Mouse (Mus musculus): ENCODE measurements around the gene Gramd1c. TPM values are rescaled to one million over a fixed set of nuclear protein-coding genes. Genes with fewer than 3 reads are reported as not detected.

Gene Gramd1c
- total and polyA plus RNA-seq, 3 experiments = 1.5 to 3.9 (median 3.5) TPM

GRCm38 (mm10) chr16:43933041-43933440 is 130.1 kb downstream of the Gramd1c start:
- no peak for TF ChIP-seq MYC (IDR thresholded peaks at IDR 0.05; ENCODE audit: low read depth, low read length)
- TF ChIP-seq POLR2AphosphoS2 (IDR thresholded peaks at IDR 0.05; ENCODE audit: low read depth, low read length) = no peak
- no peak for TF ChIP-seq CTCF (conservative IDR thresholded peaks at IDR 0.05 in 1 of 2, IDR thresholded peaks at IDR 0.05 in 1 of 2; ENCODE audit: low read depth in 2 of 2, low read length in 2 of 2)
- no peak for TF ChIP-seq JUND (conservative IDR thresholded peaks at IDR 0.05; ENCODE audit: low read depth, low read length)
- TF ChIP-seq NELFE (IDR thresholded peaks at IDR 0.05; ENCODE audit: low read depth, low read length) = no peak
- no peak for TF ChIP-seq ETS1 (conservative IDR thresholded peaks at IDR 0.05; ENCODE audit: low read depth, low read length)
- TF ChIP-seq HCFC1 (IDR thresholded peaks at IDR 0.05; ENCODE audit: low read depth, low read length) = no peak
- TF ChIP-seq RCOR1 (conservative IDR thresholded peaks at IDR 0.05; ENCODE audit: low read depth, low read length) = no peak
- TF ChIP-seq MEF2A (IDR thresholded peaks at IDR 0.05; ENCODE audit: borderline replicate concordance, low read depth, low read length) = no peak
- no peak for TF ChIP-seq ZNF384 (IDR thresholded peaks at IDR 0.05; ENCODE audit: low read depth, low read length)
- TF ChIP-seq ZC3H11A (IDR thresholded peaks at IDR 0.05; ENCODE audit: low read depth, low read length) = no peak
- TF ChIP-seq BHLHE40 (IDR thresholded peaks at IDR 0.05; ENCODE audit: low read depth, low read length) = no peak
- no peak for TF ChIP-seq EP300 (IDR thresholded peaks at IDR 0.05; ENCODE audit: low read length)
- TF ChIP-seq PAX5 (IDR thresholded peaks at IDR 0.05; ENCODE audit: low read length) = no peak
- TF ChIP-seq USF1 (IDR thresholded peaks at IDR 0.05; ENCODE audit: low read depth, low read length) = no peak
- TF ChIP-seq MAX (IDR thresholded peaks at IDR 0.05; ENCODE audit: low read length) = no peak
- no peak for TF ChIP-seq MAZ (IDR thresholded peaks at IDR 0.05; ENCODE audit: low read depth, low read length)
- no peak for TF ChIP-seq JUN (IDR thresholded peaks at IDR 0.05; ENCODE audit: insufficient read depth, low read depth, low read length)
- no peak for TF ChIP-seq UBTF (IDR thresholded peaks at IDR 0.05; ENCODE audit: low read depth, low read length)
- TF ChIP-seq CHD2 (IDR thresholded peaks at IDR 0.05; ENCODE audit: low read length) = no peak
- in situ Hi-C loops (cut with MboI; ENCODE audit: low pct_ligation_motif_present, low pct_unique_long_range_greater_than_20kb, low sequenced_read_pairs) = no loop called here
- Histone ChIP-seq H3K27ac (ENCODE audit: insufficient read depth, low read depth) (no peak overlapping the region), H3K4me3 (replicated peaks in 1 of 3; ENCODE audit: low read depth in 2 of 3, low read length in 2 of 3, poor library complexity in 1 of 3) (no peak overlapping the region), H3K4me1 (ENCODE audit: control insufficient read depth in 1 of 2, insufficient read depth in 2 of 2) (no peaks in the 10 kb centered on the region), H3K4me2 (ENCODE audit: insufficient read depth, low read depth, poor library complexity, severe bottlenecking) (no peak overlapping the region), H3K36me3 (replicated peaks in 1 of 2; ENCODE audit: control insufficient read depth in 1 of 2, insufficient read depth in 1 of 2, low read length in 1 of 2) (peaks cover 0 to 39% of the 10 kb centered on the region in 2 experiments), H3K27me3 (replicated peaks) (no peaks in the 10 kb centered on the region), H3K9me3 (replicated peaks; ENCODE audit: low read length) (no peaks in the 10 kb centered on the region), H3K79me2 (replicated peaks; ENCODE audit: control insufficient read depth, extremely low read depth, insufficient read depth, poor library complexity, severe bottlenecking) (no peaks in the 10 kb centered on the region), H3K9ac (ENCODE audit: insufficient read depth, low read depth) (no peak overlapping the region)
- dilution Hi-C loops (cut with MboI; ENCODE audit: extremely low pct_ligation_motif_present, extremely low pct_unique_long_range_greater_than_20kb, low sequenced_read_pairs) = no loop called here
- DNase-seq (ENCODE audit: extremely low read depth) = no peak

DNA sequence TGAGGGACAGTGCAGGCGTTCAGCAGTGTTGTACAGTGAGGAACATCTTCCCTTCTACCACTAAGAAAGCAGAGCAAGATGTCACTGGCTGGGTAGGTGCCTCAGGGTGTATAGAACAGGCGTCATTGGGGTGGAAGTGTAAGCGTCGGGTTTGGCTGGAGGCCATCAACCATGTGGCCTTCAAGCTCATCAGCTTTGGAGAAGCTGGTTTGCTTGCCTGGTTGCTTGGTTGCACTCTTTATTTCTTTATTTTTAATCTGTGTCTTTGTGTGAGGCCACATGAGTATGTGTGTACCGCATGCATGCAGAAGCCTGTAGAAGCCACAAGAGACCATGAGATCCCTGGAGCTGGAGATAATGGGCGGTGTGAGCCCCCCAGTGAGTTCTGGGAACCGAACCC is 130.8 kb downstream of the Gramd1c start:
- Histone ChIP-seq H3K27ac (ENCODE audit: insufficient read depth, low read depth) (no peak overlapping the region), H3K9me3 (replicated peaks; ENCODE audit: low read length) (no peaks in the 10 kb centered on the region), H3K4me3 (replicated peaks in 1 of 3; ENCODE audit: low read depth in 2 of 3, low read length in 2 of 3, poor library complexity in 1 of 3) (no peak overlapping the region), H3K9ac (ENCODE audit: insufficient read depth, low read depth) (no peak overlapping the region), H3K4me2 (ENCODE audit: insufficient read depth, low read depth, poor library complexity, severe bottlenecking) (no peak overlapping the region), H3K79me2 (replicated peaks; ENCODE audit: control insufficient read depth, extremely low read depth, insufficient read depth, poor library complexity, severe bottlenecking) (no peaks in the 10 kb centered on the region), H3K36me3 (replicated peaks in 1 of 2; ENCODE audit: control insufficient read depth in 1 of 2, insufficient read depth in 1 of 2, low read length in 1 of 2) (peaks cover 0 to 37% of the 10 kb centered on the region in 2 experiments), H3K27me3 (replicated peaks) (no peaks in the 10 kb centered on the region), H3K4me1 (ENCODE audit: control insufficient read depth in 1 of 2, insufficient read depth in 2 of 2) (no peaks in the 10 kb centered on the region)
- DNase-seq (ENCODE audit: extremely low read depth) = no peak
- TF ChIP-seq POLR2A (IDR thresholded peaks at IDR 0.05; ENCODE audit: low read depth, low read length) (no peak), BHLHE40 (IDR thresholded peaks at IDR 0.05; ENCODE audit: low read depth, low read length) (no peak), TCF12 (IDR thresholded peaks at IDR 0.05; ENCODE audit: low read depth, low read length) (no peak)
- in situ Hi-C loops (cut with MboI; ENCODE audit: low pct_ligation_motif_present, low pct_unique_long_range_greater_than_20kb, low sequenced_read_pairs) = no loop called here
- dilution Hi-C loops (cut with MboI; ENCODE audit: extremely low pct_ligation_motif_present, extremely low pct_unique_long_range_greater_than_20kb, low sequenced_read_pairs) = no loop called here

Measured in CH12.LX (cell line).